Mouse (Mus musculus): ENCODE data around the gene Jag2.

The Jag2 gene

GRCm38 (mm10) chr12:112876332-112877072, 53.1 kb downstream of the Jag2 start:
- in situ Hi-C loops (cut with MboI; ENCODE audit: low pct_unique_long_range_greater_than_20kb in 1 of 2, low sequenced_read_pairs in 2 of 2, unreplicated experiment in 1 of 2), result loop anchor here in 1 of 2 experiments (10.0 kb wide), 1 partner anchor 308 kb away; the partner anchor contains the start of gene Tmem121

DNA sequence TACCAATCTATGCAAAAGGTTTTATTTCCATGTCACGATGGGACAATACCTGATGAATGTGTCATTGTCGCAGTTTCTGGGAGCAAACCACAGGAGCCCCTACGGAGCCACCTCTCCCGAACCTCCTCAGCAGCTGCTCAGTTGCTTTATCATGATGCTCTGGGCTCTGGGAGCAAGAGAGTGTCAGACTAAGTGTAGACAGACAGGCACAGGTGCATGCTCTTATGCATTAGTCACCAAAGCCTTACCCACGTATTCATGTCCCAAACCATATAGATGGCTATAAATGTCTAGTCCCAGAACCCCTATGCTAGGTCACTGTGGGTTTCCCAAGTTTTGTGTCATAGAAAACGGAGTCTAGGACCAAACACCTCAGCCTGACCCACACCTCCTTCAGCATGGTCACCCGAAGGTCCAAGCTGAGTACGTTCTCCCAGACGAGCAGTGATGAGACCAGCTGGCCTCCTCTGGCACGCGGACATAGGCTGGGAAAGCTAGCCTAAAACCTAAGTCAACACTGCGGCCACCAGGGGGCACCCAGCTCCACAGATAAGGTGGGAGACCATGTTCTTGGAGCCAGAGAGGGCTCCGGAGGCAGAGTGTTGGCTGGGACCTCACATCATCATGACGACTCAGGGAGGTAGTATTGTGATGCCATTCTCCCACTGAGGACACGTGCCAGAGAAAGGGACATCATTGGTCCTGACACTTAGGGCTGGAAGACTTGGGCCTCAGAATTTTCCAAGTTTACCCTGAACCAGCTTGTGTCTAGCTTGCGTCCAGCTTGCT, 54.2 kb downstream of the Jag2 start:
- in situ Hi-C loops (cut with MboI; ENCODE audit: low pct_unique_long_range_greater_than_20kb in 1 of 2, low sequenced_read_pairs in 2 of 2, unreplicated experiment in 1 of 2), result loop anchor here in 1 of 2 experiments (10.0 kb wide), 1 partner anchor 309 kb away; the partner anchor contains the start of gene Tmem121

DNA sequence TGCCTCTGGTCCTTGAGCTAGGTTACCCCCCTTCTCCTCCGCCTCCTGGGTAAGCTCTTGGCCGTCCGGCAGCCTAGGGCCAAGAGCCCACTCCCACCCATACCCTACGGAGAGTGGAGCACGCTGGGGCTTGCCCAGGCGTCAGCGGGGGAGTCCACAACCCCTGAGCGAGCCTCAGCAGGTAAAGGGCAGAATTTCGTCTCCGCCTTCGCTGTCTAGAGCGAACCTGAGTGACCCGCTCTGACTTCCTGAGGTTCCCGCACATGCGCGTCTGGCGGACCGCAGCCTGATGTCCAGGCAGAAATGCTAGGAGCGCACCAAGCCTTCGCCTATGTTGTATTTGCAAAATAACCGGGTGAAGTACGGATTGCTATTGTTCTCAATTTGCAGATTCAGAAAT, 55.4 kb downstream of the Jag2 start:
- in situ Hi-C loops (cut with MboI; ENCODE audit: low pct_unique_long_range_greater_than_20kb in 1 of 2, low sequenced_read_pairs in 2 of 2, unreplicated experiment in 1 of 2), result loop anchor here in 1 of 2 experiments (10.0 kb wide), 1 partner anchor 311 kb away; the partner anchor contains the start of gene Tmem121

- in situ Hi-C loops (cut with MboI; ENCODE audit: low pct_unique_long_range_greater_than_20kb in 1 of 2, low sequenced_read_pairs in 2 of 2, unreplicated experiment in 1 of 2), result loop anchor here in 1 of 2 experiments (10.0 kb wide), 1 partner anchor 311 kb away; the partner anchor contains the start of gene Tmem121
Observed at GRCm38 (mm10) chr12:112873452-112874190, 56.0 kb downstream of the Jag2 start.

DNA sequence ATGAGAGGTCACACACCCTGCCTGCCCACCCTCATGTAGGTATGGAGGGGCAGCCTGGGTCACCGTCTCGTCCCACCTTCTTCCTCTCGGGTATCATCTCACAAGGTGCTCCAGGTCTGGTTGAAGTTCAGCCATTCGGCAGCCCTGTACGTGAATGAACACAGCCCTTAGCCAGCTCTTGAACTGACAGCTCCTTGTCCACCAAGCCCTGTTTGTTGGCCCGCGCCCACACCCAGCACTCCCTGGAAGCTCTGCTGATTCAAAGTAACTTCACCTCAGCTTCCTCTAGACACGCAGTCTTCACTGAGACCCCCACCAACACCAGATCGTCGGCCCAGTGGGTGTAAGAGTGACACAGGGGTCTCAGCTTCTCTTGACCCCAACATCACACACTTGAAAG, 56.6 kb downstream of the Jag2 start:
- in situ Hi-C loops (cut with MboI; ENCODE audit: low pct_unique_long_range_greater_than_20kb in 1 of 2, low sequenced_read_pairs in 2 of 2, unreplicated experiment in 1 of 2), result loop anchor here in 1 of 2 experiments (10.0 kb wide), 1 partner anchor 312 kb away; the partner anchor contains the start of gene Tmem121

- in situ Hi-C loops (cut with MboI; ENCODE audit: low pct_unique_long_range_greater_than_20kb in 1 of 2, low sequenced_read_pairs in 2 of 2, unreplicated experiment in 1 of 2), result loop anchor here in 1 of 2 experiments (10.0 kb wide), 1 partner anchor 314 kb away; the partner anchor contains the start of gene Tmem121
Observed at GRCm38 (mm10) chr12:112871272-112871671, 58.3 kb downstream of the Jag2 start.

DNA sequence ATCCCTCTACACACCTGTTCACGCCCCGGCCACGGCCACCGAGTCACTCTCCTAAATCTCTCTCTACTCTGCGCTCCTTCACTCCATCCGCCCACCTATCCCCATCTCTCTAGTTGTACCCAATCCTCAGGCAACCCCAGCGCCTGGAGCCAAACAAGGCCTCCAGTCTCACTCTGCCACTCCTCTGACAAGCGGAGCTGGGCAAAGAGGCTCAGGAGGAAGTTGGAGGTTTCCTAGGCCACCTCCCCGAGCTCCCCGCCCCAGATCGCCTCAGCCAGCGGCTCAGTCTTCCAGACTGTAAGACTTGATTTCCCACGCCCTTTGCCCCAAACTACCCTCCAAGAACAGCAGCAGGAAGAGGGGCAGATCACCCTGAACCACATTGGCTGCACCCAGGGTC, 58.8 kb downstream of the Jag2 start:
- in situ Hi-C loops (cut with MboI; ENCODE audit: low pct_unique_long_range_greater_than_20kb in 1 of 2, low sequenced_read_pairs in 2 of 2, unreplicated experiment in 1 of 2), result loop anchor here in 1 of 2 experiments (10.0 kb wide), 1 partner anchor 314 kb away; the partner anchor contains the start of gene Tmem121

- in situ Hi-C loops (cut with MboI; ENCODE audit: low pct_unique_long_range_greater_than_20kb in 1 of 2, low sequenced_read_pairs in 2 of 2, unreplicated experiment in 1 of 2), result loop anchor here in 1 of 2 experiments (10.0 kb wide), 1 partner anchor 315 kb away; the partner anchor contains the start of gene Tmem121
Observed at GRCm38 (mm10) chr12:112869783-112870204, 59.8 kb downstream of the Jag2 start.

DNA sequence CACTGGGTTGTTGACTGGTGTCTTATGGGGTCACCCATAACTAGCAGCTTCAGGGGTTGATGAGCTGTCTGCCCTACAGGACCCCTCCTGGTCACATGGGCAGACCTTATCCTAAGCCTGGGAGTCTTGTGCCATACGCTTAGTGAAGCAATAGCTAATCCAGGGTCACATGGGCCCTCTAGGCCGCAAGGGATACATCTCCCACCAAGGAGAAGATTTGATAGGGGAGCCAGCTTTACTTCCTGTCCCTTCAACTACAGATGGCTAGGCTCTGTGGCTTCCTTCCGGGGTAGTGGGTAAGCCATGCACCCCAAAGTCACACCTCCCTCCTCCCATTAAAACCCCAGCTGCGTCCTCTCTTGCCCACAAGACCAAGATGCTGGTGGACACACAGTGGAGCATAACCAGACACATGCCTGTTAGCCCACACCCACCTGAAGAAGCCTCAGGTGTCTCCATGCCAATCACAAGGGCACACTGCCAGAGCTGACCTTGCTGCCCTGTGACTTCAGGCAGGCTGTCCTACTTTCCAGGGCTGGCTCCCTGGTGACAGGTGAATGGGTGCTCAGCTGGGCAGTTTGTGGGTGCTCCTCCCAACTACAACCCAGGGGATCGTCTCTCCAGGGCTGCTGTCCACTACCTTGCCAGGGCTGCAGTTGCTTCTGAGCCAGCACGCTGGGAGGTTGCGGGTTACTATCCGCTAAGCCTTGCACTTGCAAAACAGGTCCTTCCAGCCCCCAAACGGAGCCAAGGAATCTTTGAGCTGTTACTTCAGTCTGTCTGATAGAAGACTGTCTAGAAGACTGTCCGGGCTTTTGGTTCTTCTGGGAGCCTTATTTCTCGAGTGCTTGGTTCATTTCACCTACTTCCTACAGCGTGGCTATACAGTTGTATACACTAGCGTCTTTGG, 61.1 kb downstream of the Jag2 start, which contains the start of gene Gpr132:
Gene Gpr132, minus strand, starts transcription at position 51 of the 910 bp plus-strand sequence.
- in situ Hi-C loops (cut with MboI; ENCODE audit: low pct_unique_long_range_greater_than_20kb in 1 of 2, low sequenced_read_pairs in 2 of 2, unreplicated experiment in 1 of 2), result no loop called here

DNA sequence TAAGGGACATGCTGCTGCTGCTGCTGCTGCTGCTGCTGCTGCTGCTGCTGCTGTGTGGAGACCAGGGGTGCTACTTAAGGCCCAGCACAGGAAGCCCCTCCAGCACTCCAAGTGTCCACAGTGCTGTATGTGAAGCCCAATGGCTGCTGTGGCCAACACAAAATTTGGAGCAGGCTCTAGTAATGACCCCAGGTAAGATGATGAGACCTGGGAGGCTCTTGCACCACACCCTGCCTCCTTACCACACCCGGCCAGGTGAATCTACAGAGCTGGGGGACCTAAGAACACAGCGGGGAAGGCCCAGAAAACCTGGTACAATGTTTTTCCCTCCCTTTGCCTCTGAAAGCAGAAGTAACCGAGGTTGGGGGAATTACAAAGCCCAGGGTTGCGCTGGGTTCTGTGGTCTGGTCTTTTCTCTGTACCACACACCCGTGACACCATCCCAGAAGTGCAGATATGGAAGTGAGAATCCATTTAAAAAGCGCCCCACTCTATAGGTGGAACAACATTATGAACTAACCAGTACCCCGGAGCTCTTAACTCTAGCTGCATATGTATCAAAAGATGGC, 62.4 kb downstream of the Jag2 start:
- in situ Hi-C loops (cut with MboI; ENCODE audit: low pct_unique_long_range_greater_than_20kb in 1 of 2, low sequenced_read_pairs in 2 of 2, unreplicated experiment in 1 of 2), result no loop called here

DNA sequence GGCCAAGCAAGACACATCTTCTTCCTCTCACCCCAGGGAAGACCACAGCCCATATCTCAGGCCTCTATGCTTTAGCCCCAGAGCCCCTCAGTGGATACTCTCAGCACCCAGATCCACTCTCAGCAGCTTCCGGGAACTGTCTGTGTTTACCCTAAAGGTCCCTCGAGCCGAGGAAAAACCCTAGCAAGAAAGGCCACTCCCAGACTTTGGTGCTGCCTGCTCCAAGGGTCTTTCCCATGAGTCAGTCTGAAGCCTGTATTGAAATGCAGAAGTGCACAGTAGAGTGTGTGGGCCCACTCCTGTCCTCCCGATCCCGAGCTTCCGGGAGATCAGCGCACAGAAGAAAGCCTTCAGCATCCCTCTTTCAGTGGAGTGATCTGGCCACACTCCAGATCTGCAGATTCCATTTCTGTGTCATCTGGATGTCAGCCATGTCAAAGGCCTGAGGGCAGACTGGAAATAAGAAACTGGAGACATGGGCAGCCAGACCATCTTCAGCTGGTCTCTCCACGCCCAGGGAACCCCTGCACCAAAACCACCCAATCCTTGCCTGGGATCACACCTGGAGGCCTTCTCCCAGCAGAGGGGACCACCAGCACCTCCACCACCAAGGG, 63.0 kb downstream of the Jag2 start:
- in situ Hi-C loops (cut with MboI; ENCODE audit: low pct_unique_long_range_greater_than_20kb in 1 of 2, low sequenced_read_pairs in 2 of 2, unreplicated experiment in 1 of 2), result no loop called here

DNA sequence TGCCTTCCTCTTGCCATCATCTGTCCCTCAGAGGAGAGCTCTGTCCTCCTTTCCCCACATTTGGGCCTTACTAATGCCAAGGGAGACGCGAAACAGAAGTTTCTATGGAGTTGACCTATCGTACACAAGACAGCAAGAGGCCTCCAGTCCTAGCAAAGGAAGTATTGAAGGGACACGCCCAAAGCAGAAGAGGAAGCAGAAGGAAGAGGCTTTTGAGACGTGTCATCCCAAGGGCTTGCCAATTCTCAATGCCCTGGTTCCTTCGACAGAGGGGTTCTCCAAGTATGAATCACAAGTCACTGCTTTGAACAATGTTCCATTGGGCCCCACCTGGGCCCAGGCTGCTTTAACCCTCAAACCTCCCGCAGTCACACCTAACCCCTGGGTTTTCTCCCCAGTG, 64.8 kb downstream of the Jag2 start:
- in situ Hi-C loops (cut with MboI; ENCODE audit: low pct_unique_long_range_greater_than_20kb in 1 of 2, low sequenced_read_pairs in 2 of 2, unreplicated experiment in 1 of 2), result no loop called here

GRCm38 (mm10) chr12:112861911-112862321, 67.7 kb downstream of the Jag2 start:
- in situ Hi-C loops (cut with MboI; ENCODE audit: low pct_unique_long_range_greater_than_20kb in 1 of 2, low sequenced_read_pairs in 2 of 2, unreplicated experiment in 1 of 2), result no loop called here

DNA sequence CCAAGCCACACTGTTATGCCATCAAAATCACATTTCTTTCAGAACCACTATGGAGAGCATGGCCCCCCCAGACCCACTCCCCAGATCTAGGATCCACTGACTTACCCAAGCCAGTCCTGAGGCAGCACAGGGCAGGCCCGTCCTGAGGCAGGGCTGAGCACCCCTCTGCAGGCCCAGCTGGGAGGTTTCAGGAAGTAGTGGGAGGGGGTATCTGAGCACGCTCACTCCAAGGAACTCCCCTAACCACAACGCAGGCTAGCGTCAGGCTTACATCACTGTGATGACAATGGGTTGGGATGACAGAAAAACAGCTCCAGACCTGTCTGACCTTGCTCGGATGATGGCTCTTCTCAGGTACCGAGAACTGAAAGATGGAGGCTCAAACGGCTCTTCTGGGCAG, 68.8 kb downstream of the Jag2 start:
- in situ Hi-C loops (cut with MboI; ENCODE audit: low pct_unique_long_range_greater_than_20kb in 1 of 2, low sequenced_read_pairs in 2 of 2, unreplicated experiment in 1 of 2), result no loop called here

GRCm38 (mm10) chr12:112859930-112860329, 69.6 kb downstream of the Jag2 start:
- in situ Hi-C loops (cut with MboI; ENCODE audit: low pct_unique_long_range_greater_than_20kb in 1 of 2, low sequenced_read_pairs in 2 of 2, unreplicated experiment in 1 of 2), result no loop called here

GRCm38 (mm10) chr12:112858581-112859336, 70.8 kb downstream of the Jag2 start:
- in situ Hi-C loops (cut with MboI; ENCODE audit: low pct_unique_long_range_greater_than_20kb in 1 of 2, low sequenced_read_pairs in 2 of 2, unreplicated experiment in 1 of 2), result no loop called here
